Mouse (Mus musculus) CH12.LX (cell line): ENCODE results near the gene Nsf. TPM values are rescaled to one million over a fixed set of nuclear protein-coding genes. Genes with fewer than 3 reads are reported as not detected.

ENCODE experiments used
- DNase-seq: peaks from one replicate; pipeline ENCODE4 v3.0.0-alpha.2; 2013; ENCODE audit errors: extremely low read depth
- H3K27ac ChIP-seq: 2 replicates; pipeline ENCODE4 v1.5.1; 2012; ENCODE audit warnings: low read depth, mild to moderate bottlenecking, control low read depth, moderate library complexity; ENCODE audit not compliant: insufficient read depth
- H3K27me3 ChIP-seq: replicated peaks from 2 replicates; pipeline ENCODE3; 2012; ENCODE audit warnings: inconsistent platforms
- H3K36me3 ChIP-seq, 2 experiments: replicated peaks in 1 of 2; 2 replicates each; pipeline versions ENCODE3 to v1.6.1; 2012; ENCODE audit warnings: inconsistent platforms in 1 of 2, low read length in 1 of 2, mild to moderate bottlenecking in 1 of 2, mixed read lengths in 1 of 2, moderate library complexity in 1 of 2; ENCODE audit not compliant: control insufficient read depth in 1 of 2, insufficient read depth in 1 of 2
- H3K4me1 ChIP-seq, 2 experiments: 2 replicates each; pipeline ENCODE4 v1.6.1; 2012; ENCODE audit warnings: inconsistent platforms in 1 of 2, moderate library complexity in 1 of 2; ENCODE audit not compliant: insufficient read depth in 2 of 2, control insufficient read depth in 1 of 2
- H3K4me2 ChIP-seq: 2 replicates; pipeline ENCODE4 v1.6.1; 2012; ENCODE audit warnings: low read depth, mild to moderate bottlenecking, control low read depth; ENCODE audit not compliant: poor library complexity, insufficient read depth, severe bottlenecking
- H3K4me3 ChIP-seq, 3 experiments: fragments of 150-350 bp in 1 of 3; sonication (generic) in 1 of 3; replicated peaks in 1 of 3; 2 replicates each; pipeline versions ENCODE3 to v1.5.1; 2011 to 2012; ENCODE audit warnings: low read depth in 2 of 3, low read length in 2 of 3, mild to moderate bottlenecking in 2 of 3, moderate library complexity in 2 of 3, control low read depth in 1 of 3, improper control_type of control experiment in 1 of 3, inconsistent platforms in 1 of 3, mixed read lengths in 1 of 3; ENCODE audit not compliant: poor library complexity in 1 of 3
- H3K79me2 ChIP-seq: replicated peaks from 2 replicates; pipeline ENCODE4 v1.6.1; 2012; ENCODE audit warnings: mild to moderate bottlenecking, moderate library complexity; ENCODE audit not compliant: control insufficient read depth, poor library complexity, insufficient read depth, severe bottlenecking; ENCODE audit errors: extremely low read depth
- H3K9ac ChIP-seq: 2 replicates; pipeline ENCODE4 v1.6.1; 2012; ENCODE audit warnings: low read depth, mild to moderate bottlenecking, control low read depth, moderate library complexity; ENCODE audit not compliant: insufficient read depth
- H3K9me3 ChIP-seq: replicated peaks from 2 replicates; pipeline ENCODE3; 2012; ENCODE audit warnings: low read length, inconsistent platforms, mixed read lengths
- BHLHE40 ChIP-seq: IDR thresholded peaks from 2 replicates; pipeline ENCODE4 v1.6.1; 2011; ENCODE audit warnings: mild to moderate bottlenecking, low read depth, low read length, improper control_type of control experiment
- CHD1 ChIP-seq: IDR thresholded peaks from 2 replicates; pipeline ENCODE4 v1.6.1; 2012; ENCODE audit warnings: low read depth, low read length, improper control_type of control experiment, inconsistent platforms
- CTCF ChIP-seq, 2 experiments: IDR thresholded peaks in 1 of 2; conservative IDR thresholded peaks in 1 of 2; 2 replicates each; pipeline ENCODE4 v1.5.1; 2011 to 2012; ENCODE audit warnings: low read depth in 2 of 2, low read length in 2 of 2, improper control_type of control experiment in 1 of 2, inconsistent platforms in 1 of 2, mild to moderate bottlenecking in 1 of 2, moderate library complexity in 1 of 2
- ELF1 ChIP-seq: IDR thresholded peaks from 2 replicates; pipeline ENCODE4 v1.6.1; 2014; ENCODE audit warnings: low read depth, mild to moderate bottlenecking, inconsistent platforms, low read length, improper control_type of control experiment
- ETS1 ChIP-seq: conservative IDR thresholded peaks from 2 replicates; pipeline ENCODE4 v1.6.1; 2012; ENCODE audit warnings: low read depth, mild to moderate bottlenecking, inconsistent platforms, low read length, improper control_type of control experiment, moderate library complexity
- HCFC1 ChIP-seq: IDR thresholded peaks from 2 replicates; pipeline ENCODE4 v1.6.1; 2012; ENCODE audit warnings: low read depth, mild to moderate bottlenecking, inconsistent platforms, low read length, improper control_type of control experiment
- JUN ChIP-seq: IDR thresholded peaks from 2 replicates; pipeline ENCODE4 v1.6.1; 2011; ENCODE audit warnings: low read depth, mild to moderate bottlenecking, low read length, improper control_type of control experiment, moderate library complexity; ENCODE audit not compliant: insufficient read depth
- JUND ChIP-seq: conservative IDR thresholded peaks from 2 replicates; pipeline ENCODE4 v1.6.1; 2011; ENCODE audit warnings: low read depth, low read length, improper control_type of control experiment
- KAT2A ChIP-seq: IDR thresholded peaks from 2 replicates; pipeline ENCODE4 v1.6.1; 2012; ENCODE audit warnings: low read length, improper control_type of control experiment, inconsistent platforms; ENCODE audit not compliant: insufficient replicate concordance
- MEF2A ChIP-seq: IDR thresholded peaks from 2 replicates; pipeline ENCODE4 v1.6.1; 2014; ENCODE audit warnings: low read depth, mild to moderate bottlenecking, inconsistent platforms, low read length, improper control_type of control experiment, borderline replicate concordance
- MXI1 ChIP-seq: IDR thresholded peaks from 2 replicates; pipeline ENCODE4 v1.6.1; 2011; ENCODE audit warnings: mild to moderate bottlenecking, low read depth, low read length, improper control_type of control experiment
- MYC ChIP-seq: IDR thresholded peaks from 2 replicates; pipeline ENCODE4 v1.6.1; 2011; ENCODE audit warnings: low read depth, mild to moderate bottlenecking, improper control_type of control experiment, low read length
- NELFE ChIP-seq: IDR thresholded peaks from 2 replicates; pipeline ENCODE4 v1.6.1; 2011; ENCODE audit warnings: low read depth, low read length, improper control_type of control experiment
- NRF1 ChIP-seq: IDR thresholded peaks from 2 replicates; pipeline ENCODE4 v1.6.1; 2014; ENCODE audit warnings: low read depth, mild to moderate bottlenecking, inconsistent platforms, low read length, improper control_type of control experiment, moderate library complexity
- PAX5 ChIP-seq: IDR thresholded peaks from 2 replicates; pipeline ENCODE4 v1.6.1; 2012; ENCODE audit warnings: low read length, inconsistent platforms, mixed read lengths
- POLR2A ChIP-seq: IDR thresholded peaks from 2 replicates; pipeline ENCODE4 v1.6.1; 2011; ENCODE audit warnings: low read depth, mild to moderate bottlenecking, improper control_type of control experiment, low read length
- RAD21 ChIP-seq: IDR thresholded peaks from 2 replicates; pipeline ENCODE4 v1.6.1; 2011; ENCODE audit warnings: low read depth, mild to moderate bottlenecking, low read length, improper control_type of control experiment, moderate library complexity
- RCOR1 ChIP-seq: conservative IDR thresholded peaks from 2 replicates; pipeline ENCODE4 v1.6.1; 2012; ENCODE audit warnings: low read depth, mild to moderate bottlenecking, inconsistent platforms, low read length, improper control_type of control experiment
- SIN3A ChIP-seq: IDR thresholded peaks from 2 replicates; pipeline ENCODE4 v1.6.1; 2012; ENCODE audit warnings: low read length, improper control_type of control experiment, inconsistent platforms
- SMC3 ChIP-seq: IDR thresholded peaks from 2 replicates; pipeline ENCODE4 v1.6.1; 2011; ENCODE audit warnings: low read depth, low read length, improper control_type of control experiment
- TBP ChIP-seq: conservative IDR thresholded peaks from 2 replicates; pipeline ENCODE4 v1.6.1; 2011; ENCODE audit warnings: low read depth, low read length, improper control_type of control experiment
- TCF12 ChIP-seq: IDR thresholded peaks from 2 replicates; pipeline ENCODE4 v1.6.1; 2014; ENCODE audit warnings: low read depth, mild to moderate bottlenecking, inconsistent platforms, low read length, improper control_type of control experiment
- UBTF ChIP-seq: IDR thresholded peaks from 2 replicates; pipeline ENCODE4 v1.6.1; 2012; ENCODE audit warnings: low read depth, mild to moderate bottlenecking, inconsistent platforms, low read length, improper control_type of control experiment, moderate library complexity
- USF1 ChIP-seq: IDR thresholded peaks from 2 replicates; pipeline ENCODE4 v1.6.1; 2014; ENCODE audit warnings: low read depth, mild to moderate bottlenecking, inconsistent platforms, low read length, improper control_type of control experiment
- ZC3H11A ChIP-seq: IDR thresholded peaks from 2 replicates; pipeline ENCODE4 v1.6.1; 2012; ENCODE audit warnings: low read depth, mild to moderate bottlenecking, inconsistent platforms, low read length, improper control_type of control experiment
- ZMIZ1 ChIP-seq: IDR thresholded peaks from 2 replicates; pipeline ENCODE4 v1.6.1; 2012; ENCODE audit warnings: low read depth, mild to moderate bottlenecking, inconsistent platforms, low read length, improper control_type of control experiment
- dilution Hi-C: fragments of 300-500 bp; cut with MboI; formaldehyde crosslinking; loops from 2 replicates; pipeline ENCODE4 v1.14.3; 2020; ENCODE audit warnings: low sequenced_read_pairs; ENCODE audit not compliant: extremely low pct_unique_long_range_greater_than_20kb, extremely low pct_ligation_motif_present
- in situ Hi-C: fragments of 300-500 bp; cut with MboI; formaldehyde crosslinking; loops from 3 replicates; pipeline ENCODE4 v1.14.3; 2019; ENCODE audit warnings: low sequenced_read_pairs, low pct_ligation_motif_present, low pct_unique_long_range_greater_than_20kb, mixed read lengths
- polyA plus RNA-seq: library from polyadenylated mRNA; unstranded; fragments of >175 nt; gene quantifications from 2 replicates; pipeline ENCODE4 v1.2.1, GENCODE M21; 2012; ENCODE audit warnings: low read depth; ENCODE audit not compliant: insufficient read length
- total RNA-seq, 2 experiments: library from RNA; depleted of rRNA; stranded (reverse); fragments of 300-350 nt in 1 of 2; fragments of >200 nt in 1 of 2; gene quantifications; 2 replicates each; pipeline ENCODE4 v1.2.3; 2012 to 2014

The Nsf gene
- total and polyA plus RNA-seq, 3 experiments = 48.1 to 99.3 (median 50.9) TPM

- in situ Hi-C loops = no loop called here
- dilution Hi-C loops = no loop called here
- H3K9me3 ChIP-seq = no peaks in the 10 kb centered on the region
- H3K4me2 ChIP-seq = no peak overlapping the region
- TF ChIP-seq CTCF (conservative IDR thresholded peaks at IDR 0.05 in 1 of 2, IDR thresholded peaks at IDR 0.05 in 1 of 2; ENCODE audit: low read depth in 2 of 2, low read length in 2 of 2) = no peak
- no peak for TF ChIP-seq SIN3A
- no peak for TF ChIP-seq MXI1
- TF ChIP-seq NRF1 = no peak
- TF ChIP-seq UBTF = no peak
- TF ChIP-seq PAX5 = no peak
- no peak for TF ChIP-seq TCF12
- no peak for TF ChIP-seq ETS1
- no peak for TF ChIP-seq SMC3
- TF ChIP-seq MYC = no peak
- no peak for TF ChIP-seq TBP
- TF ChIP-seq MEF2A = no peak
- TF ChIP-seq ZC3H11A = no peak
- no peak for TF ChIP-seq JUN
- TF ChIP-seq RAD21 = no peak
- TF ChIP-seq USF1 = no peak
- no peak for TF ChIP-seq JUND
- no peak for TF ChIP-seq ELF1
- peaks cover 38 to 90% of the 10 kb centered on the region in 2 experiments for H3K36me3 ChIP-seq
- no peaks in the 10 kb centered on the region for H3K79me2 ChIP-seq
- H3K4me3 ChIP-seq = no peak overlapping the region
- no peak overlapping the region for H3K27ac ChIP-seq
- DNase-seq = no peak
- H3K27me3 ChIP-seq = no peaks in the 10 kb centered on the region
- no peak overlapping the region for H3K9ac ChIP-seq
- peaks cover 0 to 11% of the 10 kb centered on the region in 2 experiments; a peak in 1 of 4 replicates for H3K4me1 ChIP-seq
Observed at GRCm38 (mm10) chr11:103852590-103853283, 101.1 kb downstream of the Nsf start.

GRCm38 (mm10) chr11:103848287-103848686, 105.6 kb downstream of the Nsf start:
- Histone ChIP-seq H3K27me3 (no peaks in the 10 kb centered on the region), H3K4me3 (no peak overlapping the region), H3K36me3 (peaks cover 21 to 85% of the 10 kb centered on the region in 2 experiments), H3K4me1 (peaks cover 0 to 8% of the 10 kb centered on the region in 2 experiments; a peak in 1 of 4 replicates), H3K9ac (no peak overlapping the region), H3K4me2 (no peak overlapping the region), H3K79me2 (no peaks in the 10 kb centered on the region), H3K9me3 (no peaks in the 10 kb centered on the region), H3K27ac (no peak overlapping the region)
- in situ Hi-C loops (no loop called here), dilution Hi-C loops (no loop called here)
- no peak for DNase-seq
- no peak for TF ChIP-seq JUN
- TF ChIP-seq POLR2A = no peak
- TF ChIP-seq ZMIZ1 = no peak
- no peak for TF ChIP-seq SIN3A
- no peak for TF ChIP-seq CHD1
- TF ChIP-seq HCFC1 = no peak
- TF ChIP-seq NELFE = no peak
- no peak for TF ChIP-seq KAT2A
- no peak for TF ChIP-seq BHLHE40
- TF ChIP-seq RAD21 = no peak
- TF ChIP-seq RCOR1 = no peak
